Mouse (Mus musculus) kidney, postnatal 10 days (tissue): ENCODE results near the gene Mvp.

Experiments
- DNase-seq: peaks from one replicate; pipeline ENCODE4 v3.0.0; 2021; ENCODE audit warnings: mixed read lengths

Mvp gene

DNA sequence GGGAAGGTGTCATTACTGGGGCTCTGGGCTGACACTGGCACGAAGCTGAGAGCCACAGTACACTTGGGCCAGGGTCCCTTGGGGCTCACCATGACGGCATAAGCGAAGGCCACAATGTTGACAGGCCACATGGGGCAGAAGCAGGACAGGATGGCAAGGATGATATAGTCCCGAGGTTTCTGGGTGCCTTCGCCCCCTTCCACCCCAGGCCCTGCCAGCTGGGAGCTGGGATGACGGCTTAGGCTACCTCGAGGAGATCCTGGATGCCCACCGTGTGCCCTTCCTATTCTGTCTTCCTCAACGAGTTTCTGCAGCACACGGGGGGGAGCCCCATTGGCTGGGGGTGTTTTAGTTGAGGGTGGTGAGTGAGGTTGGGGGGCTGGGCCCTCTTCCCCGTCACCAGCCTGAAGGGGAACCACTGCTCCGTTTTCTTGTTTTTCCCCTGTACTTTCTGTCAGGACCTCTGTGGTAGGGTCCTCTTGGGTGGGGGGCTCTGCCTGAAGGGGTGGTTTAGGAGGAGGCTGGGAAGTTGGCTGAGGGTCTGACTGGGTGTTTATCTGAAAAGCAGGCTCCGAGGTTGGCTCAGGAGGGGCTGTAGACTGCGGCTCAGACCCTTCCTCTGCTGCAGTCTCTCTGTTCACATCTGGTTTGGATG lies 5.0 kb upstream of the Mvp start:
- no peak for DNase-seq

DNA sequence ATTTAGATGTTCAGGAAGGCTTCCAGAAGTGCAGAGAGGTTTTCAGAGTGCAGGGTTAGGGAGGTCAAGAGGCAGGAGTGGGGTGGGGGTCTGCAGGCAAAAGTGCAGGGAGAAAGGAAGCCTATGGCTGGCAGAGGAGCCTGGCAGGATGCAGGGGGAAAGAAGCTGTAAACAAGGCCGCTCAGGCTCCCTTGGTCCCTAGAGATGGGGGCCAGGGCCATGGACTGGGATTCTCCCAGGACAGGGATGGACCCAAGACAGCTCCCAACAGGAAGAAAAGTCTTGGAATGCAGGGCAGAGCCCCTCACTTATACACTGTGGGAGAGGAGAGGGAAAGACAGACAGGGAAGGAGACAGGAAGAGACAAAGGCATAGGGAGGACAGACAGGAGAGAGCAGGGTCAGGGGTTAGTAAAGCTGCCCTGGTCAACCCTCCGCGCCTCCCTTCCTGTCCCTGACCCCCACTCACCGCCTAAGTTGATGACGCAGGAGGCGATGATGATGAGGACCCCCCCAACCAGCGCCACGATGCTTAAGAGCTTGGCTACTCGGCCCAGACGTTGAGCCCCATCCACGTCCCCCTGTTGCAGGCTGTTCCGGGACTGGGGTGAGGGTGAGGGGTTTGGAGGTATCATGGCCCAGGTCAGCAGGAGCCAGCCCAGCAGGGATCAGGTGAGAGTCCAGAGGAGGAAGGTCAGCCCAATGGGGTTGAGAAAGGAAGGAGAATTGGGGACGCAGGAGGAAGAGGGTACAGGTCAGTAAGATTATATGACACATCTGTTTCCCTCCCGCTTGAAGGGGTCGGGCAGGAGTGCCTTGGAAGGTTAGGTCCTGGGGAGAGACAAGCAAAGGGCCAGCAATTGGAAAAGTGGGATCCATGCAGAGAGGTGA lies 4.2 kb upstream of the Mvp start:
- DNase-seq = no peak

DNA sequence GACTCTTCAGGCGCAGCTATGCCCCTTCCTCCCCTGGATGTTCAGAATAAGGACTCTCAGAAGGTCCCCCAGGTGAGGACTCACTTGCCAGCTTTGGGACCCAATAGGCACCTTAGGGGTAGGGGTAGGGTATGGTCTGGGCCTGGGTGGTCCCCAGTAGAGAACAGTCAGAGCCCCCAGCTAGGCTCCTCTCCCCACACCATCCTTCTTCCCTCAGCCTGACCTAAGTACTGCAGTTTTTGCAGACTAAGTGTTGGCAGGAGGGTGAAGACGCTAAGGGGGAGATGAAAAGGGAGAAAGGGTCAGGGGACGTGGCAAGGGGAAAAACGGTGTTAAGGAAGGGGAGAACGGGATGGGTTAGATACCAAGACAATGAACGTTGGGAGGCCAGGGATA lies 3.5 kb upstream of the Mvp start:
- no peak for DNase-seq

- DNase-seq = peak; percentile 99
Observed at GRCm38 (mm10) chr7:127016971-127017949, 2.8 kb upstream of the Mvp start, which contains the start of gene Pagr1a. Pagr1a (minus strand) TSS chr7:127017352.

GRCm38 (mm10) chr7:127016486-127016938 lies 2.1 kb upstream of the Mvp start:
- DNase-seq = no peak

DNA sequence TGATC lies 1.9 kb upstream of the Mvp start, which contains the start of gene Pagr1b:
Pagr1b (minus strand) TSS at position 4 of the 5 bp plus-strand sequence.
- DNase-seq = no peak

DNA sequence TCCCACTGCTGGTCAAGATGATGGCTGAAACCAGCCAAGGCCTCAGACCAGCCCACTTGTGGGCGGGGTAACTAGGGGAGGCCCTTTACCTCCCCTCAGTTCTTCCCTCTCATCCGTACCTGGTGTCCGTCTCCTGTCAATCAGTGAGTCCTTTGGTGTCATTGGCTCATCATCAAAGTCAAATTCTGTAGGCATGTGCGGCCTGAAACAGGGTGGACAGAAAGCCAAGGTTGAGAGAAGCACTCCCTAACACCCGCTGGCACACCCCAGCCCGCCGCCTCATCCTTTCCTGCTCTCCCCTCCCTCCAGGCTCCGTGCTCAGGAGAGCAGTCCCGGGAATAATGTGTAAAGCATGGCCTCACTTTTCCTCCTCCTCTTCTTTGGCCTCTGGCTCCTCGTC lies 1.7 kb upstream of the Mvp start:
- peak; percentile 76 for DNase-seq

- no peak for DNase-seq
Observed at GRCm38 (mm10) chr7:127014993-127015392, 572 bp upstream of the Mvp start.

DNA sequence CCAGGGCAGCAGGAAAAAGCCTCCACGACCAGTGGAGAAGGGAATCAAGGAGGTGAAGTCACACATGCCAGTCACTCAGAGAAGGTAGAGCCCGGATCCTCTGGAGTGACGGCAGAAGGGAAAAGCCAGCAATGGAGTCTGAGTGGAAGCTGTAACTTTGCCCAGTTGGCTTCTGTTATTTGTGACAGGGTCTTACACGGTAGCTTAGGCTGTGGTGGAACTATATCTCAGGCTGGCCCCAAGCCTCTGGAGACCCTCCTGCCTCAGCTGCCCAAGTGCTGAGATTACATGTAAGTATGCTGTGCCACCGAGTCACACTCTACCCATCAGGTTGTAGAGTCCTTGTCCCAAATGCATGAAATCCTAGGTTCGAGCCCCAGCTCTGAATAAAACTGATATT lies 1.0 kb downstream of the Mvp start:
- DNase-seq = no peak

GRCm38 (mm10) chr7:127012845-127013244 lies 1.6 kb downstream of the Mvp start:
- DNase-seq = no peak

- DNase-seq = no peak
Observed at GRCm38 (mm10) chr7:127012374-127012773, 2.0 kb downstream of the Mvp start.

- DNase-seq = no peak
Observed at GRCm38 (mm10) chr7:127011717-127012116, 2.7 kb downstream of the Mvp start.

DNA sequence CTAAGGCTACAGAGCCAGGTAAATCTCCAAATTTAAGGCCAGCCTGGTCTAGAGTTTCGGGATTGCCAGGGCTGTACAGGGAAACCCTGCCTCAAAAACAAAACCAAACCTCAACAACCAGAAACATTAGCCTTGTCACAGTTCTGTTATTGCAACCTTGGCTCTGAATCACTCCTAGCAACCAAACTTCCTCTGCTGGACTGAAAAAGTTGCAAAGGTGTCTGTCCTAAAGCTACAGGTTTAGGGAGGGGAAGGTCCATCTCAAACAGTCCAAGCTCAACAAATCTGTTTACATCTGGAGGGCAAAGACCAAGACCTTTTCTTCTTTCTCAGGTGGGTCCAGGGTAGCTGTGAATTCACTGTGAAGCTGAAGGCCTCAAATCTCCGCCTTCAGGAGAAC lies 3.4 kb downstream of the Mvp start:
- DNase-seq = no peak

DNA sequence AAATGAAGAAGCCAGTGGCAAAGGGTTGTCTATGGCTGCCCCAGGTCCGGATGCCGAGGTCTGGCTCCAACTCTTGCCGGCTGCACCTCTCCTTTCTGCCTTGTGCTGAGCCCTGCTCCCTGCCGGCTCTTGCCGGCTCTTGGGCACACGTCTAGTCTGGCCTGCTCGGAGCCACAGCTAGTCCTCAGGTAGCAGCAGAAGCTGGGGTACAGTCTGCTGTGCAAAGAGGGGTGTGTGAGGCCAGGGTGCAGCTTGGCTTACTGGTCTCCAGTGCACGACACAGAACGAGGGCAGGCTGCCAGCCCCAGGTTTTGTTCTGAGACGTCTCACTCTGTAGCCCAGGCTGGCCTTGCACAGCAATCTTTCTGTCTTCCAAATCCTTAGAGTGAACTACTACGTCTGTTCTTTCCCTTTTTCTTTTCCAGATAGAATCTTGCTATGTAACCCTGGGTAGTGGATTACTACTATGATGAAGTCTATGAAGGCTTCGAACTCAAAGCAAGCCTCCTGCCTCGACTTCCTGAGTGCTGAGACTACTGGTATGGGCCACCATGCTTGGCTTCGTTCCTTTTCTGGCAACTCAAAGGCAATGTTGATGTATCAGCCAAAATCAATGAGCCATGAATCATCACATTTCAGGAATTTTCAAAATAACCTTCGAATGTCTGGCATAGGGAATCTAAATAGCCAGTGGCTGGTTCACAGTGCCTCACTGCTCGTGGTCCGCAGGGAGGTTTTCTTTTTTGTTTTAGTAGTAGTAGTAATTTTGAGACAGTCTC lies 4.9 kb downstream of the Mvp start:
- no peak for DNase-seq

GRCm38 (mm10) chr7:127008239-127009019 lies 6.0 kb downstream of the Mvp start:
- DNase-seq = peak; percentile 83

DNA sequence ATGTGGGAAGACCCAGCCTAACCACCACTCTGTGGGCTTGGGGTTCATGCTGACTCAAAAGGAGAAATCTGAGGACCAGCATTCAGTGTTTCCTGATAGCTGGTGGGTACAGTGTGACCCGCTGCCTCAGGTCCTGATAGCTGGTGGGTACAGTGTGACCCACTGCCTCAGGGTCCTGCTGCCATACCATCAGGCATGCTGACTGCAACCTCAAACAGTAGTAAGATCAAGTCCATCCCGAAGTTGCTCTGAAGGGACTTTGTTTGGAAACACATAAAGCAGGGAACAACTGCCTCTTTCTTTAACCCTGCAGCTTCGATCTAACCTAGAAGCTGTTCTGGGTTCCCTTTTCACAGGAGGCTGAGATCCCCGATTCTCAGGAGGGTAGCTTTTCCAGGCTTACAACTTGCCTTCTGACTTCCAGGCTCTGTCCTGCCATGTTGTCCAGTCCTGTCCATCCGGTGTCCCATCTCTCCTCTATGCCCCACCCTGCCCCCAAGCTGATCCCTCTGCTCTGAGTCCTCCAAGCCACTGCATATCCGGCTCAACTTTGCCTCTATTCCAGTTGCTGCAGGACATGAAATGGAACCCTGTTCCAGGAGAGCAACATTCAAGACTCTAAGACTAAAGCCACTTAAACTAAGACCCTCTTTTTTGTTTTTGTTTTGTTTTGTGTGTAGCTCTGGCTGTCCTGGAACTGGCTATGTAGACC lies 7.0 kb downstream of the Mvp start:
- DNase-seq = no peak

GRCm38 (mm10) chr7:127004122-127004875 lies 10.1 kb downstream of the Mvp start:
- DNase-seq = no peak

DNA sequence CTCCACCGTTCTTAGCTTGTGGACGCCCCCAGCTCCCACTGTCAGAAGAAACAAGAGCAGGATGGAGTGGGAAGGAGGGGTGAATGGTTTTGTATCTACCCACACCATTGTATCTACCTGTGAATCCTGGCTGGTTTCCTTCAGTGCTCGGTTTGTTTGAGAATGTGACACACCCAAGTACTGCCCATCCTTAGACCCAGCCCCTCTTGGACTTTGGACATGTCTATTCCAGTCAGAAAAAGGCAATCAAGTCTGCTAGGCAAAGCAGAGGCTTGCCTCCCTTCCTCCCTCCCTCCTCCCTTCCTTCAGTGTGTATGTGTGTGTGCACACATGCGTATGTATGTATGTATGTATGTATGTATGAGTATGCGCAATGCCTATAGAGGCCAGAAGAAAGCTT lies 10.8 kb downstream of the Mvp start:
- DNase-seq = no peak

GRCm38 (mm10) chr7:126999568-126999967 lies 14.9 kb downstream of the Mvp start:
- no peak for DNase-seq

- no peak for DNase-seq
Observed at GRCm38 (mm10) chr7:126996449-126996848, 18.0 kb downstream of the Mvp start.

DNA sequence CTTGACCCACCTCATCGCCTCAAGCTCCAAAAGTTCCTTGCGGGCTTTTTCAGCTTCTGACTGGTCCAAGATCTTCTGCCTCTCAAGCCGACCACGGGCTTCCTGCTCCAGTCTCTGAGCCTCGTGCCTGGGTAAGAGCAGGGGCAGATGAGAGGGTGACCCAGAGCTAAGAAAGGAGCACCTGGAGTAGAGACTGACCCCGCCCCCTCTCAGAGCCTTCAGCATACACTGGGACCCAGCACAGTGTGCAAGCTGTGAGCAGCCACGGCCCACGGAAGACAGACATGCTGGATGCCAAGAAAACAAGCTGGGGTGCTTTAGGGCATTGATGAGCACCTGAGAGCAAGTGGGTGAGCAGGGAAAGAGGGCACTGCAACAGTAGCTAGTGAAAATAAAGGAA lies 25.6 kb downstream of the Mvp start:
- DNase-seq = no peak
